Mouse (Mus musculus): ENCODE measurements at regions not wholly inside any gene's neighbourhood (a gene's known extent, or its start where the extent isn't known, plus 50 kb on each side); places are given as distances from the start of the nearest gene placed in this dataset.

- no peak for TF ChIP-seq POLR2AphosphoS2 (IDR thresholded peaks at IDR 0.05; ENCODE audit: low read depth, low read length)
- no peak for TF ChIP-seq NELFE (IDR thresholded peaks at IDR 0.05; ENCODE audit: low read depth, low read length)
- TF ChIP-seq CHD1 (IDR thresholded peaks at IDR 0.05; ENCODE audit: low read depth, low read length), result no peak
- TF ChIP-seq JUND (conservative IDR thresholded peaks at IDR 0.05; ENCODE audit: low read depth, low read length), result no peak
- no peak for TF ChIP-seq BHLHE40 (IDR thresholded peaks at IDR 0.05; ENCODE audit: low read depth, low read length)
- TF ChIP-seq ZNF384 (IDR thresholded peaks at IDR 0.05; ENCODE audit: low read depth, low read length), result no peak
- TF ChIP-seq KAT2A (IDR thresholded peaks at IDR 0.05; ENCODE audit: insufficient replicate concordance, low read length), result no peak
- no peak for TF ChIP-seq SIN3A (IDR thresholded peaks at IDR 0.05; ENCODE audit: low read length)
- TF ChIP-seq MEF2A (IDR thresholded peaks at IDR 0.05; ENCODE audit: borderline replicate concordance, low read depth, low read length), result no peak
- TF ChIP-seq JUN (IDR thresholded peaks at IDR 0.05; ENCODE audit: insufficient read depth, low read depth, low read length), result no peak
- no peak for TF ChIP-seq MAZ (IDR thresholded peaks at IDR 0.05; ENCODE audit: low read depth, low read length)
- TF ChIP-seq IRF4 (IDR thresholded peaks at IDR 0.05; ENCODE audit: low read depth, low read length), result no peak
- no peak for TF ChIP-seq PAX5 (IDR thresholded peaks at IDR 0.05; ENCODE audit: low read length)
- TF ChIP-seq ZC3H11A (IDR thresholded peaks at IDR 0.05; ENCODE audit: low read depth, low read length), result no peak
- DNase-seq (ENCODE audit: extremely low read depth), result no peak
- no peaks in the 10 kb centered on the region for H3K27me3 ChIP-seq (replicated peaks)
- no peak overlapping the region for H3K9ac ChIP-seq (ENCODE audit: insufficient read depth, low read depth)
- no peaks in the 10 kb centered on the region for H3K36me3 ChIP-seq (replicated peaks in 1 of 2; ENCODE audit: control insufficient read depth in 1 of 2, insufficient read depth in 1 of 2, low read length in 1 of 2)
- H3K4me1 ChIP-seq (ENCODE audit: control insufficient read depth in 1 of 2, insufficient read depth in 2 of 2), result no peaks in the 10 kb centered on the region
- H3K79me2 ChIP-seq (replicated peaks; ENCODE audit: control insufficient read depth, extremely low read depth, insufficient read depth, poor library complexity, severe bottlenecking), result no peaks in the 10 kb centered on the region
- H3K4me3 ChIP-seq (replicated peaks in 1 of 3; ENCODE audit: low read depth in 2 of 3, low read length in 2 of 3, poor library complexity in 1 of 3), result no peak overlapping the region
- H3K27ac ChIP-seq (ENCODE audit: insufficient read depth, low read depth), result no peak overlapping the region
- no peak overlapping the region for H3K4me2 ChIP-seq (ENCODE audit: insufficient read depth, low read depth, poor library complexity, severe bottlenecking)
- peaks cover 21% of the 10 kb centered on the region for H3K9me3 ChIP-seq (replicated peaks; ENCODE audit: low read length)
- dilution Hi-C loops (cut with MboI; ENCODE audit: extremely low pct_ligation_motif_present, extremely low pct_unique_long_range_greater_than_20kb, low sequenced_read_pairs), result no loop called here
- in situ Hi-C loops (cut with MboI; ENCODE audit: low pct_ligation_motif_present, low pct_unique_long_range_greater_than_20kb, low sequenced_read_pairs), result no loop called here
Observed at GRCm38 (mm10) chr14:110125936-110126710, 628.8 kb downstream of the Slitrk6 start.

- H3K4me3 ChIP-seq (replicated peaks in 1 of 3; ENCODE audit: low read depth in 2 of 3, low read length in 2 of 3, poor library complexity in 1 of 3), result no peak overlapping the region
Observed at GRCm38 (mm10) chr14:110122710-110123109, 632.2 kb downstream of the Slitrk6 start.

More at GRCm38 (mm10) chr14:110122710-110123109, 632.2 kb downstream of the Slitrk6 start:
- Histone ChIP-seq H3K4me2 (ENCODE audit: insufficient read depth, low read depth, poor library complexity, severe bottlenecking) (no peak overlapping the region), H3K79me2 (replicated peaks; ENCODE audit: control insufficient read depth, extremely low read depth, insufficient read depth, poor library complexity, severe bottlenecking) (no peaks in the 10 kb centered on the region), H3K4me1 (ENCODE audit: control insufficient read depth in 1 of 2, insufficient read depth in 2 of 2) (no peaks in the 10 kb centered on the region), H3K9me3 (replicated peaks; ENCODE audit: low read length) (peaks cover 23% of the 10 kb centered on the region), H3K36me3 (replicated peaks in 1 of 2; ENCODE audit: control insufficient read depth in 1 of 2, insufficient read depth in 1 of 2, low read length in 1 of 2) (no peaks in the 10 kb centered on the region), H3K27ac (ENCODE audit: insufficient read depth, low read depth) (no peak overlapping the region), H3K9ac (ENCODE audit: insufficient read depth, low read depth) (no peak overlapping the region), H3K27me3 (replicated peaks) (no peaks in the 10 kb centered on the region)
- in situ Hi-C loops (cut with MboI; ENCODE audit: low pct_ligation_motif_present, low pct_unique_long_range_greater_than_20kb, low sequenced_read_pairs), result no loop called here
- dilution Hi-C loops (cut with MboI; ENCODE audit: extremely low pct_ligation_motif_present, extremely low pct_unique_long_range_greater_than_20kb, low sequenced_read_pairs), result no loop called here
- DNase-seq (ENCODE audit: extremely low read depth), result no peak
- TF ChIP-seq MEF2A (IDR thresholded peaks at IDR 0.05; ENCODE audit: borderline replicate concordance, low read depth, low read length) (no peak), JUN (IDR thresholded peaks at IDR 0.05; ENCODE audit: insufficient read depth, low read depth, low read length) (no peak), ZKSCAN1 (IDR thresholded peaks at IDR 0.05; ENCODE audit: borderline replicate concordance, low read depth, low read length) (no peak), NELFE (IDR thresholded peaks at IDR 0.05; ENCODE audit: low read depth, low read length) (no peak), PAX5 (IDR thresholded peaks at IDR 0.05; ENCODE audit: low read length) (no peak), JUND (conservative IDR thresholded peaks at IDR 0.05; ENCODE audit: low read depth, low read length) (no peak), CHD2 (IDR thresholded peaks at IDR 0.05; ENCODE audit: low read length) (no peak), RAD21 (IDR thresholded peaks at IDR 0.05; ENCODE audit: low read depth, low read length) (no peak), CHD1 (IDR thresholded peaks at IDR 0.05; ENCODE audit: low read depth, low read length) (no peak), TBP (conservative IDR thresholded peaks at IDR 0.05; ENCODE audit: low read depth, low read length) (no peak), E2F4 (IDR thresholded peaks at IDR 0.05; ENCODE audit: insufficient replicate concordance, low read depth, low read length) (no peak), IRF4 (IDR thresholded peaks at IDR 0.05; ENCODE audit: low read depth, low read length) (no peak), BHLHE40 (IDR thresholded peaks at IDR 0.05; ENCODE audit: low read depth, low read length) (no peak)

Data from CH12.LX (cell line).